Mouse (Mus musculus) macrophage (primary cell): ENCODE data around the gene P2rx2. TPM values are rescaled to one million over a fixed set of nuclear protein-coding genes. Genes with fewer than 3 reads are reported as not detected.

Experiments used
- H3K27ac ChIP-seq: fragments of 350-480 bp; formaldehyde crosslinking; 2 replicates; pipeline ENCODE4 v1.9.0; 2021
- H3K36me3 ChIP-seq: fragments of 350-480 bp; formaldehyde crosslinking; 2 replicates; pipeline ENCODE4 v1.9.0; 2021; ENCODE audit errors: inconsistent target
- H3K4me3 ChIP-seq: fragments of 350-480 bp; formaldehyde crosslinking; 2 replicates; pipeline ENCODE4 v1.9.0; 2021; ENCODE audit errors: inconsistent target
- H3K79me2 ChIP-seq: fragments of 350-480 bp; formaldehyde crosslinking; 2 replicates; pipeline ENCODE4 v1.9.0; 2021; ENCODE audit errors: inconsistent target
- WGBS: methylation state at CpG from one replicate; pipeline ENCODE4 v1.1.7; 2026; ENCODE audit warnings: inconsistent platforms; ENCODE audit not compliant: missing documents; 5-methylcytosine and 5-hydroxymethylcytosine counted together
- polyA plus RNA-seq: library from polyadenylated mRNA; stranded (reverse); fragments of 250-400 nt; gene quantifications from 3 replicates; pipeline ENCODE4 v1.2.4, GENCODE M21; 2018; ENCODE audit warnings: inconsistent platforms

Gene P2rx2
- polyA plus RNA-seq, 1 experiment from 2014 or later = not detected

DNA sequence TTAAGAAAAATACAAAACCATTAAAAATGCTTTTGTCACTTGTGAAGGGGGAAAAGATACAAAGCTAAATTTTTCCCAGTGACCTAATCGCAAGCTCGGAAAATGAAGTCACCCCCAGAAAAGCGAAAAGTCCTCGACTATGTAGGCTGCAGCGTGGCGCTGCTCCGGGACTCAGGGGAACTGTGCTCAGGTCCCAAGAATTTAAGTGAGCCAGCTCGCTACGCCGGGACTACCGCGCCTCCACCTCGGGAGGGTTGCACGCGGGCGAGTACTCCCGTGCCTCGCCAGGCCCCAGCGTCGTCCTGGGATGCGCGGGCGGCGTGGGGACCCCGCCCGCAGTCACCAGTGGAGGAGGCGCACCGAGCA lies 19.8 kb upstream of the P2rx2 start:
- H3K36me3 ChIP-seq = 0 out of 2 replicates have a peak, but pooled peaks cover 3% of the 10 kb centered on the region
- no peaks in the 10 kb centered on the region for H3K79me2 ChIP-seq
- no peak overlapping the region for H3K27ac ChIP-seq
- no peak overlapping the region for H3K4me3 ChIP-seq
- 4% methylated on average over 28 of the region's 28 CpGs for WGBS

- no peaks in the 10 kb centered on the region for H3K79me2 ChIP-seq
- H3K27ac ChIP-seq = no peak overlapping the region
- no peaks in the 10 kb centered on the region for H3K36me3 ChIP-seq
- H3K4me3 ChIP-seq = no peak overlapping the region
- WGBS = 99% methylated on average over 6 of the region's 6 CpGs
Observed at GRCm38 (mm10) chr5:110361465-110361864, 18.5 kb upstream of the P2rx2 start.

- 50% methylated on average over 8 of the region's 9 CpGs for WGBS
- no peak overlapping the region for H3K27ac ChIP-seq
- H3K4me3 ChIP-seq = no peak overlapping the region
- H3K36me3 ChIP-seq = no peaks in the 10 kb centered on the region
- no peaks in the 10 kb centered on the region for H3K79me2 ChIP-seq
Observed at GRCm38 (mm10) chr5:110357531-110358179, 14.6 kb upstream of the P2rx2 start.

DNA sequence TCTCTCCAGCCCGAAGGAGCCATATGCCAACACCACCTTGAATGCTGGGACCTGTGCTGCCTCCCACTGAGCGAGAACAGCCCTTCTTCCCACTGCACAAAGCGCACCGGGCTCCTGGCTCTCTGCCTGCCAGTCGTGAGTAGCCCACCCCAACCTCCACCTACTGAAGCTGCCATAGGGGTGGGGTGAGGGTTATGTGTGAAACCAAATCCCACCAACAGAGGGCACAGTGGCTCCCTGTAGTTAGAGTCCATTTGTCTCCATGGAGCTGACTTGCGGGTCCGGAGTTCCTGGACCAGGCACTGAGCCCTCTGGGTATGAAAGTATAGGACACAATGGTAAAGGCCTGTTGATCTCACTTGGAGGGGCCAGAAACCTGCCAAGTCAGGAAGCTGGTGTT lies 11.7 kb upstream of the P2rx2 start:
- 15% methylated on average over 7 of the region's 7 CpGs for WGBS

DNA sequence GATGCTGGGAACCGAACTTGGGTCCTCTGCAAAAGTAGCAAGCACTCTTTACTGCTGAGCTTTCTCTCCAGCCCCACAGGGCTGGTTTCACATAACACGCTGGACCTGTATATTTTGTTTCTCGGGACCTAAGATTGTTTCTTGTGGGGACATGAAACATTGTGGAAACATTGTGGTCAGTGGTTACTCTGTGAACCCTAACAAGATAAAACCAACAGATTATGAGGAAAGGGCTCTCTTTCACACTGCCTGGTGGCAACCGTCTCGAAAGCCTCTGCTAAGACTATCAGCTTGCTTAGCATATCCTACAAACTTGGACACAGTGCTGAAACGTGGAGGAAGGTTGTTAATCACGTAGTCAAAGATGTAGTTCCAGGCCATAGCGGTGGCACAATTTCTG lies 4.0 kb upstream of the P2rx2 start:
- H3K79me2 ChIP-seq = no peaks in the 10 kb centered on the region
- H3K4me3 ChIP-seq = no peak overlapping the region
- H3K27ac ChIP-seq = no peak overlapping the region
- WGBS = 70% methylated on average over 8 of the region's 8 CpGs
- H3K36me3 ChIP-seq = no peaks in the 10 kb centered on the region

More for the DNA sequence above, 11.7 kb upstream of the P2rx2 start:
- no peaks in the 10 kb centered on the region for H3K79me2 ChIP-seq
- no peaks in the 10 kb centered on the region for H3K36me3 ChIP-seq
- H3K4me3 ChIP-seq = no peak overlapping the region
- no peak overlapping the region for H3K27ac ChIP-seq

GRCm38 (mm10) chr5:110345553-110345952 lies 2.5 kb upstream of the P2rx2 start:
- Histone ChIP-seq H3K79me2 (no peaks in the 10 kb centered on the region), H3K36me3 (no peaks in the 10 kb centered on the region), H3K4me3 (no peak overlapping the region), H3K27ac (no peak overlapping the region)
- WGBS = 26% methylated on average over 4 of the region's 4 CpGs

GRCm38 (mm10) chr5:110344524-110344923 lies 1.5 kb upstream of the P2rx2 start, which contains the start of gene Lrcol1:
TSS of gene Lrcol1 (plus strand) at chr5:110344730.
- WGBS = 89% methylated on average over 4 of the region's 4 CpGs
- Histone ChIP-seq H3K36me3 (no peaks in the 10 kb centered on the region), H3K79me2 (no peaks in the 10 kb centered on the region), H3K4me3 (no peak within 1 kb of the TSS), H3K27ac (no peak within 1 kb of the TSS)

DNA sequence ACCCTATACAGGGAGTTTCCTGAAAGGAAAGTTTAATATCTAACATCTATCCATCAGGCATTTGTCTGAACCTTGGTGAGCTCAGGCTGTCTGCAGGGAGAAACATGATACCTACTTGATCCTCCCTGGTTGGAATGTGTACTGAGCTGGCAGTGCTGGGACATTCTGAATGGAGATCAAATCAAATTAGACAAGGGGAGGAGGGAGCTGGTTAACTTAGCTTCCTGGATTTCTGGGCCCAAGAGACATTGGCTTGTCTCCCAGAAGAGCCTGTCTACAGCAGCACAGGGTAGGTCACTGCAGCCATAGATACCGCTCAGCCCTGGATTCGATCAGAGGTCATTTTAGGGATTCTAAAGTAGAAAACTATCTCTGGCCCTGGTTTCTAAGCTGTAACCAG lies 4.2 kb downstream of the P2rx2 start:
- 79% methylated on average over 2 of the region's 2 CpGs for WGBS
- H3K36me3 ChIP-seq = no peaks in the 10 kb centered on the region

GRCm38 (mm10) chr5:110330508-110330907 lies 12.5 kb downstream of the P2rx2 start:
- H3K36me3 ChIP-seq = no peaks in the 10 kb centered on the region
- no peak overlapping the region for H3K4me3 ChIP-seq
- H3K27ac ChIP-seq = no peak overlapping the region
- H3K79me2 ChIP-seq = no peaks in the 10 kb centered on the region
- WGBS = 46% methylated on average over 3 of the region's 3 CpGs

More for the DNA sequence above, 4.2 kb downstream of the P2rx2 start:
- H3K27ac ChIP-seq = no peak overlapping the region
- H3K79me2 ChIP-seq = no peaks in the 10 kb centered on the region
- no peak overlapping the region for H3K4me3 ChIP-seq

DNA sequence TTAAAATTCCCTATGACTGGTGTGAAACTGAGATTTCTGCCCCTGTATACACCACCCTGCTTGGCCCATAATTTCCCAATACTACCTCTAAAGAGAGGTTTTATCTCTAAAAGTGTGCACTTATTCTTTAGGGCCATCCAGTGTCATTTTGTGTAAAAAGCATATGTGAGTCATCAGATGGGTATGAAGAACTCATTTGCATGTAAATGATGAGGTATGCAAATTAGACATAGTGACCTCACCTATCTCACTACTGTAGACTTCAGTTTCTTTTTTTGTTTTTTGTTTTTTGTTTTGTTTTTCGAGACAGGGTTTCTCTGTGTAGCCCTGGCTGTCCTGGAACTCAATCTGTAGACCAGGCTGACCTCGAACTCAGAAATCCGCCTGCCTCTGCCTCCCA lies 29.9 kb downstream of the P2rx2 start:
- WGBS = 87% methylated on average over 3 of the region's 3 CpGs
- no peaks in the 10 kb centered on the region for H3K36me3 ChIP-seq
- no peak overlapping the region for H3K27ac ChIP-seq
- no peaks in the 10 kb centered on the region for H3K79me2 ChIP-seq
- no peak overlapping the region for H3K4me3 ChIP-seq

DNA sequence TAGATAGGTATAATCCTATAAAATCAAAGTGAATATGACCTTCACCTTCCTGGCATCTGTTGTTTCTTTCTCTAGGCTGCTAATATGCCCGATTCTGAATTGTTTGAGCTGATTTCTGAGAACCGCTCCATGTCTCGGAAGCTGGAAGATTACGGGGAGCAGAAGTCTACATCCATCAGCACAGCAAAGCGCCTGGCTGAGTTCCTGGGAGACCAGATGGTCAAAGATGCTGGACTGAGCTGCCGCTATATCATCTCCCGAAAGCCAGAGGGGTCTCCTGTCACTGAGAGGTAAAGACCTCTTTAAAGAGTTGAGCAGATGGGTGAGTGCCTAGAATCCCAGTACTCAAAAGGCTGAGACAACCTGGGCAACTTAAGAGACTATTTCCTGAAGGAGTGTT lies 34.2 kb downstream of the P2rx2 start:
- H3K79me2 ChIP-seq = no peaks in the 10 kb centered on the region
- no peak overlapping the region for H3K4me3 ChIP-seq
- no peaks in the 10 kb centered on the region for H3K36me3 ChIP-seq
- 98% methylated on average over 7 of the region's 7 CpGs for WGBS
- no peak overlapping the region for H3K27ac ChIP-seq

GRCm38 (mm10) chr5:110300591-110300990 lies 42.4 kb downstream of the P2rx2 start:
- no peak overlapping the region for H3K27ac ChIP-seq
- H3K4me3 ChIP-seq = no peak overlapping the region
- no peaks in the 10 kb centered on the region for H3K79me2 ChIP-seq
- no peaks in the 10 kb centered on the region for H3K36me3 ChIP-seq
- WGBS = 95% methylated on average over 2 of the region's 2 CpGs

GRCm38 (mm10) chr5:110296637-110297036 lies 46.4 kb downstream of the P2rx2 start:
- WGBS = 100% methylated on average over 1 of the region's 1 CpGs
- H3K36me3 ChIP-seq = no peaks in the 10 kb centered on the region
- no peak overlapping the region for H3K27ac ChIP-seq
- H3K79me2 ChIP-seq = no peaks in the 10 kb centered on the region
- H3K4me3 ChIP-seq = no peak overlapping the region

GRCm38 (mm10) chr5:110291649-110292048 lies 51.4 kb downstream of the P2rx2 start:
- WGBS = 92% methylated on average over 1 of the region's 1 CpGs
- H3K79me2 ChIP-seq = no peaks in the 10 kb centered on the region
- no peak overlapping the region for H3K4me3 ChIP-seq
- no peaks in the 10 kb centered on the region for H3K36me3 ChIP-seq
- H3K27ac ChIP-seq = no peak overlapping the region
